Mouse (Mus musculus) spleen, adult 12 weeks (tissue): ENCODE results near the gene Phb2.

ENCODE experiments used
- DNase-seq: peaks from one replicate; pipeline ENCODE4 v3.0.0; 2022; ENCODE audit warnings: low spot score

Gene Phb2

GRCm38 (mm10) chr6:124690517-124690916, 21.6 kb upstream of the Phb2 start:
- no peak for DNase-seq

- no peak for DNase-seq
Measured at GRCm38 (mm10) chr6:124693243-124693981, 18.7 kb upstream of the Phb2 start.

DNA sequence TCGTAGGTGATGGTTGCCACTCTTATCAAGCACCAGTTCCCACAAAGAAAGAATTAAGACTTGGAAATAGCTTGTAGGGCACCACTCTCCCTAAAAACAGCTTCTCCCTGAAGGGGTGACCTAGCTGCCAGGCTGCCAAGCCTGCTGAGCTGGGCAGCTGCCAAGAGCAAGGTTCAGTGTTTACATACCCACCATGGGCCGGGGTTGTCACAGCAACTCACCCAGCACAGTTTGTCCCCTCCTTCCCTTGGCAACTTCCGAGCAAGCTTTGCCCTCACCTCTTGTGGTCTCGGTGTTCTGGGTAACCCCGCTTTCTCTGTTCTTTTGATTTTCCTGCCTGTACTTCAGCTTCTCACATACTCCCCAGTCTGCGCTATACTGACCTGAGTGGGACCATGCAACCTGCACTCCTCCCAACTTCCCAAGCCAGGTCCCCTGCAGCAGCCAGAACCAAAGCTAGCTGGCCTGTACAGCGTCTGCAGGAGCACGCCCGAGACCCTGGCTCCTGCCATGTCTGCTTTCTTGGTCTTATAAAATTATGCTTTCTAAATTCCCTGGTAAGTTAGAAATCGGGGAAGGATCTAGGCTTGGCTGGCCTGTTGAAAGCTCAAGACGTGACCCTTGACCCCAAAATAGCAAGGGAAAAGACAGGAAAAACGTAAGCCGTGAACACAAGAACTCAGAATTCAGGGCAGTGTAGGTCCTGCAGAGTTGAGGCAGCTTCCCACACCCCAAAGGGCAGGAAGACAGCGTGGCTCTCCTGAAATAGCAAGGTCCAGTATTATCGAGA, 17.8 kb upstream of the Phb2 start:
- DNase-seq, result no peak

GRCm38 (mm10) chr6:124696441-124697150, 15.5 kb upstream of the Phb2 start:
- no peak for DNase-seq

DNA sequence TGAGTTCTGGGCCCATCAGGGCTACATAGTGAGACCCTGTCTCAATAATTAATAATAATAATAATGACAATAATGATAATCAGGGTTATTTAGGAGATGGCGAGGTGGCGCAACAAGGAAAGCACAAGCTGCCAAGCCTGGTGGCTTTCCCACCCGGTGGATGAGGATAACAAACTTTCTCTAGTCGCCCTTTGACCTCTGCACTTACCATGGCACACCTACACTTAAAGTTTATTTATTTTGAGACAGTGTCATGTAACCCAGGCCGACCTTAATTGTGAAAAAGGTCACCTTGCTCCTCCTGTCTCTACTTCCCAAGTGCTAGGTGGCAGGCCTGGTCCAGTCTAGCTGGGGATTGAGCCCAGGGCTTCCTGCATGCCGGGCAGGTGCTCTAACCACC, 13.4 kb upstream of the Phb2 start:
- DNase-seq, result no peak

GRCm38 (mm10) chr6:124699366-124699765, 12.8 kb upstream of the Phb2 start:
- DNase-seq, result no peak

- DNase-seq, result no peak
Measured at GRCm38 (mm10) chr6:124699962-124700610, 12.1 kb upstream of the Phb2 start.

DNA sequence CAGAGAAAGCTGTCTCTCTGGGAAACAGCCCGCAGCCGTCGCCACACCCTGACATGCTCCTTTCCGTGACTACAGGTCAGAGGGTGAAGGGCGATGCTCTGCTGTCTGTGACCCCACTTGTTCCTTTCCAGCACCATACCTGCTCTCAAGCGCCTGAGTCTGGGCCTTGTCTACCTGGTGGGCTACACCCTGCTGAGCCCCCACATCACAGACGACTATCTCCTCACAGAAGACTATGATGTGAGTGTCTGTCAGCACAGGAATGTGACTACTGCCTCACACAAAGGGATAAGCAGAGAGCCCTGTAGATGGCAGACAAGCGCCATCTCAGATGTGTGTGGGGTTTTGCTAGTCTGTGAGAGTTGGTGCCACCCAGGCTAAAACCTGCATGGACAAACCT, 10.8 kb upstream of the Phb2 start:
- DNase-seq, result no peak

DNA sequence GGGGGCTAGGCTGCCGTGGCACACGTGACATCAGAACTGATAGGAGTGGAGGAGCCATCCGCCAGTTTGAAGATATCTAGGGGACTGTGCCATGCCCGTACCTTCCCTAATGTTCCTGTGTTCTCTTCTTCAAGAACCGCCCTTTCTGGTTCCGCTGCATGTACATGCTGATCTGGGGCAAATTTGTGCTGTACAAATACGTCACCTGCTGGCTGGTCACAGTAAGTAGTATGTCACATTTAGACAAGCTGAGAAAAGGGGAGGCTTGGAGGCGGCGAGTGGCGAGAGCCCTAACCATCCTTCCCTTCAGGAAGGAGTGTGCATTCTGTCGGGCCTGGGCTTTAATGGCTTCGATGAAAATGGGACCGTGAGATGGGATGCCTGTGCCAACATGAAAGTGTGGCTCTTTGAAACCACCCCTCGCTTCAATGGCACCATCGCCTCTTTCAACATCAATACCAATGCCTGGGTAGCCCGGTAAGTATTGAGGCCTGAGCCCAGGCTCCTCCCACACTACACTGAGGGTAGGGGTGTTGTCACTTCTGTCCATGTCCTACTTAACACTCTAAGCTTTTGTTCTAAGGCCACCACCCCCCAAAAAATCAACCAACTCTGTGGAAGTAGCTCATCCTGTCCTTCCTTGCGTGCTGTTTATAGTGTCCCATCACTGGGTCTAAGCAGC, 9.9 kb upstream of the Phb2 start:
- no peak for DNase-seq

DNA sequence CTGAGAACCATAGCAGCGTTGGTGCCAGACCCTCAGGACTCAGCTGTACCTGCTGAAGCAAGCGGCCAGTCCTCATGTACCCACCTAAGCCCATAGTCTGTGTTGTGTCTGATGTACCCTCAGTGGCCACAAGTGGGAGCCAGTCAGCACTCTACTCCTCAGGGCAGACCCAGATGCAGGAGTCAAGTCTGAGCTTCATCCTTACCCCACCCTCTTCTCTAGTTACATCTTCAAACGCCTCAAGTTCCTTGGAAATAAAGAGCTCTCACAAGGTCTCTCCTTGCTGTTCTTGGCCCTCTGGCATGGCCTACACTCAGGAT, 9.4 kb upstream of the Phb2 start:
- DNase-seq, result peak; percentile 51

DNA sequence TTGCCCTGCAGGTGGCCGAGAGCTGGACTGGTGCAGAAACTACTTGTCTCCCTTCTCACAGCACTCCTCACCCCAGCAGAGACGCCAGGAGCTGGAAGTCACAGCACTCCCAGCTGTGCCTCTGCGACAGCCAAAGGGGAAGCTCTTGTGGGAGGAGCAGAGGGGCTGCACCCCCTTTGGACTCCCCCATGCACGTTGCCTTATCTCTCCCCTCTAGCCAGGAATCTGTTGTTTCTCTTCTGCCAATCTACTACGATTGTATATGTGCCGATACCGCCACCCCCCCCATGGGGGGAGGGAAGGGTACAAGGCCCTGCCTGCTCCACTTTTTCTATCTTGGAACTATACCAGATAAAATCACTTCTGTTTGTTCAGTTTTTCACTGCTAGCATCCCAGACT, 8.3 kb upstream of the Phb2 start:
- no peak for DNase-seq

DNA sequence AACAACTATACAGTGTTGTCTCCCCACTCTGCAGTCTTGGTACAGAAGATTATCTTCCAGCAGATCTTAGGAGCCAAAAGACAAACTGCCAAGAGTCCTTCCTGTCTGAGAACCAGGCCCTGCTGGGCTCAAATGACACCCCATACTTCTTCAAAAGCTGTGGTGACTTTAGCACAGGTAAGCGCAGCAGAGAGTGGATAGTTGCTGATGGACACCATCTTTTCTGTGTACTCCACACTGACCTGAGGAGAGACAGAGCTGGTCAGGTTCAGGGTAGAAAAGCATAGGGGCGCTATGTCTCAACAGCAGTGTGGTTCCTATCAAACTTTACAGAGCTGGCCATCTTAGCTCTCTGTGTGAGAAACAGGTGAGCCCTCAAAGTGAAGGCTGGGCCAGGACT, 7.7 kb upstream of the Phb2 start:
- DNase-seq, result no peak

GRCm38 (mm10) chr6:124706061-124706627, 6.0 kb upstream of the Phb2 start:
- no peak for DNase-seq

DNA sequence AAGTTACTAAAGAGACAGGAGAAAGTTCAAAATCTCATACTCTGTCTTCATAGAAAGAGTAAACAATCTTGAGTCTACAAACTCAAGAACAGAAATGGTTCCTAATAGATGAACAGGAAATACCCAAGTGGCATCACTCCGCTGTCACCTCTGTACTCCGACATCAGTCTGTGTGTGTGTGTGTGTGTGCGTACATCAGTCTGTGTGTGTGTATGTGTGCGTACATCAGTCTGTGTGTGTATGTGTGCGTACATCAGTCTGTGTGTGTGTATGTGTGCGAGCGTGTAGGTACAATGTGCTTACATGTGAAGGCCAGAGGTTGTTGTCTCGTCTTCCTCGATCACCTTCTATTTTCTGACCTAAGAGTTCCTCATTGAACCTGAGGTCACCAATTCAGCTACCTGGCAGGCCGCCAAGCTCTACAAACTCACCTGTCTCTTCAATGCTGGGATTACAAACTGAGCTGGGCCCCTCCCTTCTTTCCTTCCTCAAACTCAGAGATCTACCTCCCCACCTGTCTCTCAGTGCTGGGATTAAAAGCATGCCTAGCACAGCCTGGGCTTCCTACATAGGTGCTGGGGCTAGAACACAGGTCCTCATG, 3.7 kb upstream of the Phb2 start:
- no peak for DNase-seq

DNA sequence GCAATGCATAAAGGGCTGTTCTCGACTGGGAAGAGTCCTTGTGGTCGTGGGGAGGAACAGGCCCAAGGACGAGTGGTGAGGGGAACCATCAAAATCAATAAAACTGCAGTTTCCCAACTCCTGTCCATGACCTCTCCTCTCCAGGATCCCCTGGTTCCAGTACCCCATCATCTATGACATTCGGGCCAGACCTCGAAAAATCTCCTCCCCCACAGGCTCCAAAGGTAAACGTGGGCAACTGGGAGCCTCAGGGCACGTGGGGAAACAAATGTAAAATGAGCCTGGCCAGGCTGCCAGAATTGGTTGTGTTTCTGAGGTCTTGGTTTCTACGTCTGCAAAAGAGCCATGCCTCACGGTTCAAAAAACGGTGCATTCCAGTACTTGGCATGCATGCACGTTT, 782 bp downstream of the Phb2 start:
- DNase-seq, result no peak

DNA sequence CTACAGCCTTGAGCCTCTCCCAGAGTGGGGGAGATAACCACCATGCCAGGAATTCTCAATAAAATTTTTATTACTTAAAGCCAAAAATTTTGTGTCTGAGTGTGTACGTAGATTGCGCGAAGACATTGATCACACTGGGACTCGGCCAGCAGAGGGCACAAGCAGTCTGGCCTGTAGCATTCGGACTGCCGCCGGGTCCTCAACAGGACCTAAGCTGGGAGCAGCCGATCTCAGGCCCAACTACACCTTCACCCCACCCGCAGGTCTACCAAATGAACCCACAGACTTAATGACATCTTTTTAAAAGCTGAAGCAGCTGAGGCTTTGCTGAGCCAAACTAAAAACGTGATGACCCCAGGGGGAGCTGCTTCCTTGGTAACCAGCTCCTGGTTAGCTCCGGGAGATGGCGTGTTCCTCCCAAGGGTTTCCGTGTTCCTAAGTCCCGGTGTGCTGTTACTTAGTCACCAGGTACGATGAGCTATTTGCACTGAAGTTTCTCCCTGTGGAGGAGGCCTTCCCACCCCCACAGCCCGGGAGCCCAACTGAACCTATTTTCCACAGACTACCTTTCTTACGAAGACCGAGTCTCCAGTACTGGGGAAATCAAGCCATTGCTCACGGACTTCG, 4.8 kb downstream of the Phb2 start:
- DNase-seq, result peak; percentile 56

DNA sequence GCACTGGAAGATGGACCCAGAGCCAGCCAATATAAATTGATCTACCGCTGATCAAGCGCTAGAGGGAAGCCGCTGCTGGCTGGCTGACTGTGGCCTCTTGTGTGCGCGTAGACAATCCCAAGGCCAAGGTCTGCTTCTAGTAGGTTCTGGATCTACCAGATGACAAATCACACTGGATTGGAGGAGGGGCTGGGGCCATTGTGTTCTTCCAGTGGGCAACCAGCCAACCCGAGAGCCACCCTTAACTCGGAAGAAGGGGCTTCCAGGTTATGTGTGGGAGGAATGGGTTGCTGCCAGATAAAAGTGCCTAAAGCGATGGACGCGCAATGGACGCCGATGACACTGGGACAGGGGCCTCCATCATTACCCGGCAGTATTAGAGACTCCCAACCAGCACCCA, 5.8 kb downstream of the Phb2 start:
- no peak for DNase-seq

DNA sequence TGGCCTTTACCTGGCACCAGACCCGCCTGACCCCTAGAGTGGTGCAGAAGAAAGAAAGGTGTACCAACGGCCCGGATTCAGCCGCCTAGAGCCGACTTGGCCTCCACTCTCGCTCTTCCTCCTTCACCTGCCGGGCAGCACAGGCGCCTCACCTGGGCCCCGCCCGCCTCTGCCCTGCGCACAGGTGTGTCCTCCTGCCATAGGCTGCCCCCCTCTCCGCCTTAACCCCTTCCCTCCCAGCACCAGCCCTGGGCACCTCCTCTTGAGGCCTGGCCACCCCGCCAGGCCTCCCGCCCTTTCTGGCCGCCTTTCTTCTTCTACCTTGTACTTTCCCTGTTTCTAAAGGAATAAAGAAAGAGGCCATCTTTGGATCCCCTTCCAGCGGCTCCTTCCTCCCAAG, 6.6 kb downstream of the Phb2 start:
- DNase-seq, result no peak

DNA sequence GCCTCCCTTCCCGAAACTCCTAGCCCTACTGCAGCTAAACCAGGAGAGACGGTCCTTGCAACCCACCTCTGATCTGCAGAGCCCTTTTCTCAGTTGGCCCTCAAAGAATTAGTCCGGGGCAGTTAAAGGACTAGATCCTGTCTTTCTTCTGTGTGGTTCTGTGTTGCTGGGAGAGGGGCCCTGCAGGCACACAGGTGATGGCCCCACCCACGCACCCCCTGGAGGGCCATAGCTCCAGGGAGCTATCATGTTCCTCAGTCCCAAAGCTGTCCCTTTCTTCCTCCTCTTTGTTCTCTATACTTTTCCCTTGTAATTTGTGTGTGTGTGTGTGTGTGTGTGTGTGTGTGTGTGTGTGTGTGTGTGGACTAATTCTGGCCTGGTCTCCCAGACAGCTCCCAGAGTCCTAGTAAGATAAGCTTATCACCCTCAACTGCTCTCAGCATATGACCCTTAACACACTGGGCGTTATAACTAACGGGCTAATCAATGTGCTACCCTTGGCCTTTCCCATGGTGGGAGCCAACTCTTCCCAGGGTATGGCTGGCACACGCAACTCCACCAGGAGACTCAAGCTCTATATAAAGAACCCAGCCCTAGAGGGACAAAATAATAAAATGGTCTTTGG, 7.3 kb downstream of the Phb2 start:
- DNase-seq, result no peak

DNA sequence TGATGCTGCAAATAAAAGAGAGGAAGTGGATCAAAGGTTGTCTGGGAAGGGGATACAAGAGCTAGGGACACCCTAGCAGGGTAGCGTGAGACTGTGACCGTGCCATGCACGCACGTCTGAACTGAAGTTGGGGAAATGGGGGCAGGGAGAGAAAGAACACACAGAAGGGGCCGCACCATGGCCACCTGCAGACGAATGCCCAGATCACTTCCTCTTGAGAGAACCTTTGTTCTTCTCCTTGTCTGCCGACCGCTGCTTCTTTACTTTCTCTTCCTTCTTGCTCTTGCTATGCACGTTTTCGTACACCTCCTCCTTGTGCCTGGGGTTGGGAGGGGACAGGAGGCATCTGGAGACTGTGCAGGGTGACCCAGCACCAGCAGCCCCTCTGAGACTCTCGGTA, 8.8 kb downstream of the Phb2 start:
- DNase-seq, result no peak
